ENCODE assay signal across 8 mouse cellular contexts in genomic region chr6:134927595-134928095, GRCm38 (mm10). TPM values are rescaled to one million over a fixed set of nuclear protein-coding genes. Genes with fewer than 3 reads are reported as not detected.
DNase-seq lines count a peak whose midpoint lies in the region; ATAC-seq lines count a peak whose summit lies in the region.

No protein-coding gene starts in this region.

- intact Hi-C loops in gastrocnemius, postnatal 36 days (cut with DNase I), result no loop called here

- peak overlapping the region; percentile 96 for H3K9ac ChIP-seq in heart, embryonic 14.5 days (ENCODE audit: low read length)
- peak overlapping the region; percentile 92 for H3K9ac ChIP-seq in lung, embryonic 16.5 days (ENCODE audit: low read length)

- peaks cover 18% of the 10 kb centered on the region for H3K36me3 ChIP-seq in heart, embryonic 14.5 days (ENCODE audit: control insufficient read depth, insufficient read depth, low read length)
- 0 out of 2 replicates have a peak, but pooled peaks cover 6% of the 10 kb centered on the region for H3K36me3 ChIP-seq in lung, embryonic 16.5 days (ENCODE audit: control insufficient read depth, insufficient read depth, low read length)

- WGBS in heart, embryonic 14.5 days, result 1% methylated on average over 13 of the region's 13 CpGs
- 2% methylated on average over 13 of the region's 13 CpGs for WGBS in lung, embryonic 16.5 days

- DNase-seq in heart, postnatal 4 days, result no peak
- DNase-seq in MN1 (ENCODE audit: low spot score), result peak; percentile 30
- no peak for DNase-seq in ovary, postnatal 36 days (ENCODE audit: low spot score)
- no peak for DNase-seq in natural killer cell, adult 2 months (ENCODE audit: low spot score in 2 of 2)
- no peak for DNase-seq in gastrocnemius, postnatal 36 days

- H3K27me3 ChIP-seq in heart, embryonic 14.5 days (ENCODE audit: control insufficient read depth, insufficient read depth, low read length), result no peaks in the 10 kb centered on the region
- H3K27me3 ChIP-seq in lung, embryonic 16.5 days (ENCODE audit: control insufficient read depth, insufficient read depth, low read depth, low read length), result no peaks in the 10 kb centered on the region

- no peaks in the 10 kb centered on the region for H3K9me3 ChIP-seq in heart, embryonic 14.5 days (ENCODE audit: control insufficient read depth, low read length)
- H3K9me3 ChIP-seq in lung, embryonic 16.5 days (ENCODE audit: control insufficient read depth, low read length), result no peaks in the 10 kb centered on the region

- H3K4me1 ChIP-seq in heart, embryonic 14.5 days (ENCODE audit: control insufficient read depth in 2 of 2, insufficient read depth in 2 of 2, low read length in 2 of 2), result peaks cover 6 to 30% of the 10 kb centered on the region in 2 experiments
- H3K4me1 ChIP-seq in lung, embryonic 16.5 days (replicated peaks; ENCODE audit: control insufficient read depth, insufficient read depth, low read length), result peaks cover 33% of the 10 kb centered on the region

- no peak for ATAC-seq in heart, embryonic 14.5 days (ENCODE audit: insufficient number of reproducible peaks, insufficient read depth, low FRiP score, low read depth)
- ATAC-seq in granulocyte monocyte progenitor cell, adult 5-6 weeks (replicated peaks; ENCODE audit: poor library complexity, severe bottlenecking), result peak; percentile 1; the same call in 1 of the 2 replicates
- ATAC-seq in lung, embryonic 16.5 days (ENCODE audit: low read depth), result peak; percentile 4

- peak overlapping the region; percentile 99 to 100 for H3K27ac ChIP-seq in heart, embryonic 14.5 days (replicated peaks in 1 of 2; ENCODE audit: control insufficient read depth in 1 of 2, insufficient read depth in 1 of 2, low read depth in 2 of 2, low read length in 2 of 2)
- H3K27ac ChIP-seq in lung, embryonic 16.5 days (ENCODE audit: low read length), result peak overlapping the region; percentile 99

- peak overlapping the region; percentile 81 for H3K4me2 ChIP-seq in heart, embryonic 14.5 days (ENCODE audit: low read length)
- peak overlapping the region; percentile 87 for H3K4me2 ChIP-seq in lung, embryonic 16.5 days (ENCODE audit: low read depth, low read length)

- peak overlapping the region; percentile 68 for H3K4me3 ChIP-seq in heart, embryonic 14.5 days (ENCODE audit: control insufficient read depth in 1 of 2, insufficient read depth in 1 of 2, low read depth in 1 of 2, low read length in 2 of 2)
- peak overlapping the region; percentile 59 for H3K4me3 ChIP-seq in lung, embryonic 16.5 days (ENCODE audit: low read length)

RNA-seq across cellular contexts. Expression of gene Cdkn1b, which starts 7.4 kb away (rescaled TPM):
- 16.3 and 21.0 TPM in 2 replicates for polyA plus RNA-seq in heart, embryonic 14.5 days (2014; fragmentation: Nextera tagmentation; extraction: Ambion mirVana)
- total RNA-seq in heart, postnatal 4 days (2021), result 10 to 100 TPM; 46.1 to 47.7 TPM
- total RNA-seq in granulocyte monocyte progenitor cell, adult 5-6 weeks (2014; fragmentation: Nextera tagmentation), result 16.9 and 18.1 TPM in 2 replicates
- total RNA-seq in granulocyte monocyte progenitor cell, adult 5-6 weeks (2017), result 38.5 and 38.7 TPM in 2 replicates
- 20.0 and 21.7 TPM in 2 replicates for polyA plus RNA-seq in lung, embryonic 16.5 days (2015; fragmentation: Nextera tagmentation; extraction: Ambion mirVana)
- 10 to 100 TPM; 35.3 to 39.5 TPM for total RNA-seq in gastrocnemius, postnatal 36 days (2021)

RNA-seq across cellular contexts. Expression of gene Gpr19, which starts 29.3 kb away (rescaled TPM):
- 9.1 TPM in 2 replicates for polyA plus RNA-seq in heart, embryonic 14.5 days (2014; fragmentation: Nextera tagmentation; extraction: Ambion mirVana)
- 1 to 10 TPM; 6.3 to 6.6 TPM for total RNA-seq in heart, postnatal 4 days (2021)
- 14.1 and 16.7 TPM in 2 replicates for total RNA-seq in granulocyte monocyte progenitor cell, adult 5-6 weeks (2014; fragmentation: Nextera tagmentation)
- total RNA-seq in granulocyte monocyte progenitor cell, adult 5-6 weeks (2017), result 6.6 TPM in 2 replicates
- polyA plus RNA-seq in lung, embryonic 16.5 days (2015; fragmentation: Nextera tagmentation; extraction: Ambion mirVana), result 10.4 and 11.7 TPM in 2 replicates
- 1 to 10 TPM; 3.5 to 4.6 TPM for total RNA-seq in gastrocnemius, postnatal 36 days (2021)

RNA-seq across cellular contexts. Expression of gene Apold1, which starts 53.9 kb away (rescaled TPM):
- 8.6 and 9.1 TPM in 2 replicates for polyA plus RNA-seq in heart, embryonic 14.5 days (2014; fragmentation: Nextera tagmentation; extraction: Ambion mirVana)
- 10 to 100 TPM; 29.5 to 36.8 TPM for total RNA-seq in heart, postnatal 4 days (2021)
- total RNA-seq in granulocyte monocyte progenitor cell, adult 5-6 weeks (2014; fragmentation: Nextera tagmentation), result not detected in 2 replicates
- not detected in 2 replicates for total RNA-seq in granulocyte monocyte progenitor cell, adult 5-6 weeks (2017)
- 1.8 and 1.9 TPM in 2 replicates for polyA plus RNA-seq in lung, embryonic 16.5 days (2015; fragmentation: Nextera tagmentation; extraction: Ambion mirVana)
- 1 to 10 TPM; 1.1 to 4.9 TPM for total RNA-seq in gastrocnemius, postnatal 36 days (2021)

Comparison
In these comparisons a context has a peak if more than half of its experiments do, and no peak if none do; other contexts are left out.
1. RNA of gene Apold1, which starts 53.9 kb away (total RNA-seq): 29.5 to 36.8 TPM in heart, postnatal 4 days; 1.1 to 4.9 TPM in gastrocnemius, postnatal 36 days and not detected in granulocyte monocyte progenitor cell, adult 5-6 weeks; every median in the first group is over 4 times any median in the second.